Mouse (Mus musculus) layer of hippocampus, adult 11-12 months (tissue): Measurements from ENCODE around the gene Lima1.
"Not testable (repeated sequence)": the region's sequence is repeated elsewhere in the genome, so short reads cannot be mapped to it uniquely, and the experiment has no call there.

ENCODE experiments used
- DNase-seq: peaks from one replicate; pipeline ENCODE4 v3.0.0; 2022; ENCODE audit warnings: low spot score

Lima1 gene

GRCm38 (mm10) chr15:99834681-99835080, 40.6 kb downstream of the Lima1 start:
- DNase-seq: no peak

GRCm38 (mm10) chr15:99833648-99834454, 41.4 kb downstream of the Lima1 start:
- DNase-seq: no peak

DNA sequence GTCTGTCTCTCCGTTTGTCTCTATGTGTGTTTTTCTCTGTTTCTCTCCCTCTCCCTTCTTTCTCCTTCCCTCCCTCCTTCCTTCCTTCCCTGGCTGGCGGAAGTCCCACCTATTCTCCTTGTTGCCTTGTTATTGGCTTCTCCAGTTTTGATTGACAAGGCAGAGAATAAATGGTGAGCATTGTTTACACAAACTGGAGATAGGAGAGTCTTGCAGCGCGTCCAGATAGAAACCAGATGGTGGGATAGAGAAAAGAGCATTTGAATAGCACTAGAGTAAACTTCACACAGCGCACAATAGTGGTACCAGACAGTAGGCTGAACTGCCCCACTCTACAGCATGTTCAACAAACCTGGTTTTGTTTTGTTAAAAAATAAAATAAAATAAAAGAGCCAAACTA, 43.7 kb downstream of the Lima1 start:
- no peak for DNase-seq

DNA sequence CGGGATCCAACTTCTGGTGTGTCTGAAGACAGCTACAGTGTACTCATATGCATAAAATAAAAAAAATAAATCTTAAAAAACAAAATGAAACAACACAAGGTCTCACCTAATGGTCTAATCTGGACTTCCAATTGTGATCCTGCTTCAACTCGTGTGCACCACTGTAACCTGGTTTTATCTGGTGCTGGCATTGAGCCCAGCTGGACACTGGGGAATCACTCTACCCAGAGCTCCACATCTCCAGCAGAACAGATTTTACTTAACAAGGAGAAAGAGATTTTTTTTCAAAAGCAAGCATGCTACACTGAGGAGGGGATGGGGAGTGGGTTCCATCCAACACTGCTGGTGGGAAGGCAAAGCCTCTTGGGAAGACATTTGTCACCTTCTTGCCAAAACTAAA, 47.2 kb downstream of the Lima1 start:
- no peak for DNase-seq

DNA sequence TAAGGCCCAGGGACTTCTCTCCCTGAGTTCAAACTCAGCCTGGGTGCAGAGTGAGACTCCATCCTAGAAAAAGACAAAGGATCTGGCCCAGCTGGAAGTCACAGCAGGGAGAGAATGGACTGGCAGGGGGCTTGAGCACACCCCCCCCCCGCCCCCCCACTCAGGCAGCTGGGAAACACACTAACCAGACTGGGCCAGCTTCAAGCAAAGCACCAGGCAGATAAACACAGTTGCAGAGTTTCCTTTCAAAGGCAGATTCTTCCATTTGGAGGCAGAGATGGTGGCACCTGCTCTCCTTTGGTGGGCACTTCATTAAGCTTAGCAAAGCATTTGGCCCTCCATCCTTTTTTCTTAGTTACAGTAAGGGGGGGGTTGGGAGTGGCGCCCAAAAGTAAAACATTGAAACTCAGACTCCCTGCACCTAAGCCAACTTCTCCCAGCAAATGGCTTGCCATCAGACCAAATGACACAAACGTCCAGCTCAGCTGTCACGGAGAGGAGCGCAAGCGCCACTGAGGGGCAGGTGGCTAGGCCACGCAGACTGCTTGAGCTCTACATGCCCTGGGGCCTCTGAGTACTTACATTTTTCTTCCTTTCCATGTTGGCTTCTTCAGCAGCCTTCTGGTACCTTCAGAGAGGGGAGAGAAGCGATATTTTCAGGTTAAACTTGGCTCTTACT, 48.9 kb downstream of the Lima1 start:
- DNase-seq: no peak

DNA sequence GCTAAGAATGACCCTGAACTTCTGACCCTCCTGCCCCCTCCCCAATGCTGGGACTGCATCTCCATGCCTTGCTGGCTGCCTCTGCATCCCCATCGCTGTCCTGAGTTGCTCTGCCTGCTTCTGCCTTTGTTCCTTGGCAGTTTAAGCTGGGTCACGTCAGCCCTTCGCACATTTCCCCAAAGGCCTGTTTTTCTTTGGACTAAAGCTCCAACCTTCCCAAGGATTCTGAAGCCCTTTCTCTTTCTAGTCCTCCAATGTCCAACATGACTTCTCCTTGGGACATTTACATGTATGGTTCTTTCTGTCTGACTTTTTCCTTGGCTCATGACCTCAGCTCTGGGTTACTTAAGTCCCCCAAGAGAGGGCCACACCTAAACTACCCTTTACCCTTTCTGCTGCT, 50.0 kb downstream of the Lima1 start:
- DNase-seq: no peak

DNA sequence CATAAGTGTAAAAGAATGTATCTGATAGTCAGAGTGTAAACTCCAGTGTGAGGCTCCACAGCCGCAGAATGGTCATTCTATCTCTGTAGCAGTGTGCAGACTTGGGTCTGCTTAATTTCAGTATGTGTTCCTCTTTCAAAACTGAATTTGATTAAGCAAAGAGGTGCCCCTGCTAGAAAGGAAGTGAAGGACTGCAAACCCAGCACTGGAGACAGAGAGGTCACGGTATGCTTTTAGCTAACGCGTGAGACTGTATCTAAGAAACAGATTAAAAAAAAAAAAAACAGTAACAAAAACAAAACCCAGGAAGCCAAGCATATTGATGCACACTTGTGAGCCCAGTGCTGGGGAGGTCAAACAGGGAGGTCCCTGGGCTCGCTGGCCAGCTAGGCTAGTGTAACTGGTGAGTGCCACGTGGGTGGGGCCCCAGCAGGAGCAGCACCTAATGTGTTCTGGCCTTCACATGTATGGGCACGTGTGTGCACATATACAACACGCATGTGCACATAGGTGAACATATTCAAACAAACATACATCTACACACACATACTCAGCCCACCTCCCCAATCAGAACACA, 51.8 kb downstream of the Lima1 start:
- no peak for DNase-seq

- DNase-seq: not testable (repeated sequence)
These were observed 52.8 kb downstream of the Lima1 start for GRCm38 (mm10) chr15:99822501-99822900.

- no peak for DNase-seq
These were observed 55.5 kb downstream of the Lima1 start for GRCm38 (mm10) chr15:99819621-99820279.

DNA sequence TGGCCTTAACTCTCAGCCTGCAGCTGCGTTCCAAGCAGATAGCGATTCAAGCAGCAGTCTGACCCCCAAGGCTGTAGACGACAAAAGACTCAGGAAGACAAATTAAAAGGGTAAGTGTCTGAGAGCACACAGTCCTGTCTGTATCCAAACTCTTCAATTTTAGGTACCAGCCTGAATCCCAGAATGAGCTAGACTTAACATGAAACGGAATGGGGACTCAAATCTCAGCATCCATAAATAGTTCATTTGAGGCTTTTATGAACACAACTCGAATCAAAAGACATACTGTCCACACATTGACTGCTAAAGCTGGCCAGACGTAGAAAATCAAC, 56.2 kb downstream of the Lima1 start:
- DNase-seq: no peak

GRCm38 (mm10) chr15:99818321-99819108, 56.7 kb downstream of the Lima1 start:
- DNase-seq: no peak

DNA sequence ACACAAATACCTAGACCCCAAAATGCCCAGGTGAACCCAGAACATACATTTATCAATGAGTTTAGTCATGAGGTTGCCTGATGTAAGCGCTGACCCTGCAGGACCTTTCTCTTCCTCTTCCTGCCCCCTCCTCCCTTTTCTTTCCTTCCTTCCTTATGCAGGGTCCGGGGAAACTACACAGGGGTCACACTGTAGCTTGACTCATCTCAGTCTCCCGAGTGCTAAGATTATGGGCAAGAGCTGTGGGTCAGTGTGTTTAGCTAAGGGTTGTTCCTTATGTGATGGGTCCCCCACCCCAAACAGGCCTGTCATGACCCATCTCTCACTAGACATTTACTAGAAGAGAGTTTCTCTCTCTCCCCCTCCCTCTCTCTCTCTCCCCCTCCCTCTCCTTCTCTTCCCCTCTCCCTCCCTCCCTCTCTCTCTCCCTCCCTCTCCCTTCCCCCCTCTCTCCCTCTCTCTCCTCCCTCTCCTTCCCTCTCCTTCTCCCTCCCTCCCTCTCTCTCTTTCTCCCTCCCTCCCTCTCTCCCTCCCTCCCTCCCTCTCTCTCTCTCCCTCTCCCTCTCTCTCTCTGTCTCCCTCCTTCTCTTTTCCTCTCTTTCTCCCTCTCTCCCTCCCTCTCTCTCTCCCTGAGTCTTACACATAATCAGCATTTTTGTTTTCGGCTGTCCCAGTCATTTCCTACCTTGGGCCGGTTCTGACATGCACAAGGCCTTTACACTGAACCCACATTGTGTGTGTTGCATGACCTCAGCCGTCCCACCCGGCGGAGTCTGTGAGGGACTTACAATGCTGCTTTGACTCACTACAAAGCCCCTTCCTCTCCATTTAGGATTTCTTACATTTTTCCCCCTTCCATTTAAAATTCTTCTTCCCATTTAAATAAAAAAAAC, 57.7 kb downstream of the Lima1 start:
- no peak for DNase-seq

- no peak for DNase-seq
These were observed 59.3 kb downstream of the Lima1 start for GRCm38 (mm10) chr15:99815999-99816398.

GRCm38 (mm10) chr15:99814554-99815260, 60.5 kb downstream of the Lima1 start:
- DNase-seq: no peak

GRCm38 (mm10) chr15:99813639-99814038, 61.6 kb downstream of the Lima1 start:
- no peak for DNase-seq

- no peak for DNase-seq
These were observed 63.2 kb downstream of the Lima1 start for GRCm38 (mm10) chr15:99812097-99812496.

DNA sequence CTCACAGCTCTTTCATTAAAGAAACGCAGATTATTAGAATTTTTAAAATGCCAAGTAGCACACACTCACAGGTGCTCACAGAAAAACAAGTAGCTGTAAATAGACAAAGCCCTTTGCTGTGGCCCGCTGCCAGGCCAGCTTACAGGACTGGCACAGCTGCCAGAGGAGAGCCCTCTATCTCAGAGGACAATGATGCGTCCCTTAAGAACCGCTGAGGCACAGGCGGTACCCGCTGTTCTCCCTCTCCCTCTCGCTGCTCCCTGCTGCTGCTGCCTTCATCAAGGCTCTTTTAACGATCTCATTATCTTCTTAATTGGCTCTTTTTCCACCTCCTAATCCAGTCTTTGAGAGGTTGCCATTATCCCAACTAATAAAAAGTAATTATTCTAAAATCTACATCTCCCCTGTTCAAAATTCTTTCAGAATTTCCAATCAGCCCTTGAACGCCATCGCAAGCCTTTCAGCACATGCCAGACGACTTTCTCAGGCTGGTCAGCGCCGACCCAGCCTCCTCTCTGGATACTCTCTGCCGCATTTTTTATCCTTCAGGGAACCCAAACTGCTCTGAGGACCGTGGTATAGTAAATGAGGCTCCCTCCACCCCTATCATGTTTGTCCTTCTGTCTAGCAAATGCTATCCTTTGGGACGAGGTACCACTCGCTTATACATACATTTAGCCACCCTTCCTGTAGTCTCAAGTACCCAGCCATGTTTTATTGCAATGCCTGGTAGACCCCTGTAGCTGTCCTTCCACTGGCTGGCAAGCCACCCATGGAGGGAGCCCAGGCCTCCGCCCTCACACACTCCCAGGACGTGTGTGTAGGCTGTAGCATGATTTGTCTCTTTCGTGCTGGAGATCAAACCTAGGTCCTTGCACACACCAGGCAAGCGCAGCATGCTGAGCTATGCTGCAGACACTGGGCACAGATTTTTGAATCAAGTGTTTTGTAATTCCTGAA, 67.2 kb downstream of the Lima1 start:
- DNase-seq: no peak

DNA sequence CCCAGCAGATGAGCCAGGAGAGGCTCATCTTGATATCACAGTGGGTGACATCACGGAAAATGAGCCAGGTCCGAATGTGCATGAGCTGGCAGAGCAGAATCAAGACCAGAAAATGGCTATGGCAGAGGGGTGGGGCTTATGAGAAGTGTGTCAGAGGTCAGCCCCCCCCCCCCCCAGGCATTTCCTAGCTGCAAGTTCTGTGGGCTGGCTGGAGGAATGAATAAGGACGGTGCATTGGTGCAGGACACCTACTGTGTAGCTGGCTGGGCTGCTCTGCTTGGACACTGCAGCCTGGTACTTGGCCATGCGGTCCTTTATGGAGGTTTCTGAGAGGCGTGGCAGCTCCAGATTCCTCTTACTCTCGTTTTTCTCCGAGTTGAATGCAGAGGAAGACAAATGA, 69.1 kb downstream of the Lima1 start:
- no peak for DNase-seq

DNA sequence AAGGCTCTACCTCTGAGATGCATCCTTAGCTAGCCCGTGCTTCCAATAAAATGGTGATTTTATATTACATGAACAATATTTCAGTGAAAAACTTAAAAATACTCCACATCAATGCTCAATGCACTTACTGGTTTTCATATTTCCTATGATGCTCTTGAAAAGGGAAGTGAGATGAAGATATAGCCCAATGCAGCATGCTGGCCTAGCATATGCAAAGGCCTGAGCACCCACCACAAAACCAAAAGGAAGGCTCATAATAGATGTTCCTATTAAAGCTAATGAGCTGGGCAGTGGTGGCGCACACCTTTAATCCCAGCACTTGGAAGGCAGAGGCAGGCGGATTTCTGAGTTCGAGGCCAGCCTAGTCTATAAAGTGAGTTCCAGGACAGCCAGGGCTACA, 69.6 kb downstream of the Lima1 start:
- no peak for DNase-seq
